Mouse (Mus musculus) cortical plate, adult 2 months (tissue): Measurements from ENCODE around the gene Coro2b. TPM values are rescaled to one million over a fixed set of nuclear protein-coding genes. Genes with fewer than 3 reads are reported as not detected.
"Not testable (repeated sequence)": the region's sequence is repeated elsewhere in the genome, so short reads cannot be mapped to it uniquely, and the experiment has no call there.

ENCODE experiments used
- H3K27ac ChIP-seq: fragments of 200-500 bp; 2 replicates; pipeline ENCODE4 v1.5.1; 2012; ENCODE audit warnings: low read length, control low read depth, inconsistent platforms; ENCODE audit not compliant: insufficient read depth
- H3K4me1 ChIP-seq: fragments of 200-500 bp; 2 replicates; pipeline ENCODE4 v1.6.1; 2011; ENCODE audit warnings: low read length; ENCODE audit not compliant: control insufficient read depth, insufficient read depth
- H3K4me3 ChIP-seq: fragments of 200-500 bp; 2 replicates; pipeline ENCODE4 v1.5.1; 2011; ENCODE audit warnings: mild to moderate bottlenecking, low read length, control low read depth; ENCODE audit not compliant: insufficient read depth
- CTCF ChIP-seq: fragments of 200-500 bp; IDR thresholded peaks from 2 replicates; pipeline ENCODE4 v1.5.1; 2011; ENCODE audit warnings: mild to moderate bottlenecking, control low read depth, low read length; ENCODE audit not compliant: insufficient read depth; ENCODE audit errors: extremely low read depth
- POLR2A ChIP-seq: fragments of 200-500 bp; IDR thresholded peaks from 2 replicates; pipeline ENCODE4 v1.6.1; 2011; ENCODE audit warnings: mild to moderate bottlenecking, low read length, control low read depth; ENCODE audit not compliant: insufficient read depth; ENCODE audit errors: extremely low read depth
- polyA plus RNA-seq: library from polyadenylated mRNA; depleted of rRNA; stranded (reverse); fragments of >200 nt; gene quantifications from 2 replicates; pipeline ENCODE4 v1.2.3, GENCODE M21; 2012

Gene Coro2b
- polyA plus RNA-seq, 1 experiment, result 130 TPM

DNA sequence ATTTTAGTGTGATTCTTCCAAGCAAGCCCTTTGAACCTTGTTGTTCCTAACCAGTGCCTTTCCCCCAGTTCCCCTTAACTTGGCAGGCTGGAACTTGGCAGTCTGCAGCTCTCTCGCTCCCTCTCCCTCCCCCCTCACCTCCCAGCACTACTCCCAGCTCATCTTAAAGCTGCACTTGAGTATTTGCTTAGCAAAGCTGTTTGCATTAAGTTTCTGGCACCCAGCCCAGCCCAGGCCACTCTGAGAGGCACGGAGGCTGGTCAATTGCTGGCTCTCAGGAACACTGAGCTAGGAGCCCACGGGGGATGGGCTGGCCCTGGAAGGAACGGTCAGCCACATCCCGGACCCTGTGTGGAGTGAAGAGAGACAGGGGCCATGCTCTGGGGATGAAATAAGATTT lies 80.8 kb downstream of the Coro2b start:
- Histone ChIP-seq H3K4me1 (peaks cover 12% of the 10 kb centered on the region), H3K27ac (no peak overlapping the region), H3K4me3 (no peak overlapping the region)
- TF ChIP-seq CTCF, result no peak
- no peak for TF ChIP-seq POLR2A

DNA sequence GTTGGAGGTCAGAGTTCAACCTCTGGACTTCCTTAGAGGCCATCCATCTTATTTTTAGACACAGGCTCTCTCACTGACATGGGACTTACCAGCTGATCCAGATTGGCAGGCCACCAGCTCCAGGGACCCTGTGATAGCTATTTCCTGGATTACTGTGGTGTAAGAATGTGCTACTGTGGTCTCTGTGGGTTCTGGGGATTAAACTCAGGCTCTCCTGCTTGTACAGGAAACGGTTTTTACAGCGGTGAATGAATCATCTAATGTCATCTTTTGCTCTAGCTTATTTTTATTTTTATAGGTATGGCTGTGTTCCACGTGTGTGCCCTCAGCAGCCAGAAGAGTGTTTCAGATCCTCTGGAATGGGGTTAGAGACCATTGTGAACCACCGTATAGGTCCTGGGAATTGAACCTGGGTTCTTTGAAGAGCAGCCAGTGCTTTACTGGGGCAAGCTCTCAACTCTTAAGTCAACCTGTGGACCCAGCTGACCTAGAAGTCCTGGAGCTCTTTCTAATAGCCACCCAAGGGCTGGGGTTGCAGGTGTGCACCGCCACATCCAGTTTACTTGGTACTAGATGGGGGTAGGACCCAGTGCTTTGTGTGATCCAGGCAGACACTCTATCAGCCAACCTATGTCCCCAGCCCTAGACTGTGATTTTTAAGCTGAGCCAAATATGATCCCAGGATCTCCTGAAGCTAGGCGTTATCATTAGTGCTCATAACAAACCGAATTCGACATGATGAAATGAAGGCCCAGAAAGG lies 81.5 kb downstream of the Coro2b start:
- Histone ChIP-seq H3K4me1 (peaks cover 12% of the 10 kb centered on the region), H3K27ac (no peak overlapping the region), H3K4me3 (no peak overlapping the region)
- TF ChIP-seq POLR2A (no peak), CTCF (no peak)

DNA sequence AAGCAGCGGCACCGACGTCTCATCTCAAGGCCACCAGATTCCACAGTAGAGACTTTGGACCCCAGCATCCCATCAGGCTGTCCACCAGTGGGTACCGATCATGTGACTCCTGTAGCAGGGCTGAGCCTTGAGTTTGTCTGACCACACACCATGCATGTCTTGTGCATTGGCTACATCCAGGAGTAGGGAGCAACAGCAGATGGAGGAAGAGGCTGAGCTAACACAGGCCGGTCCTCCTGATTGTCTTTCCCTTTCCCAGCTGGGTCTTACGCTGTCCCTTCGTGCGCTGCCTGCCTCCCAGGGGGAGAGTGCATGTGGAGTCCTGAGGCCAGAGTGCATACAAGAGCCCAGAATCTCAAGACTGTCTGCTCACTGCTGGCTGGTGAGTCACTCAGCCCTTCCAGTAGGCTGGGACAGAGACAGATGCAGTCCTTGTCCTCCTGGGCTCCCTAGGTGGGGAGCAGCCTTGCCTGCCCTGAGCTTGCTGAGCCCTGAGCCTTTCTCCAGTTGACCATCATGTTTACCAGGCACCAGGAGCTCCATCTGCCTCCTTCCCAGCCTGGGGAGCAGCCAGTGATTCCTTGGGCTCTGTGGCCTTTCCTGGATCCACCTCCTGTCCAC lies 84.4 kb downstream of the Coro2b start:
- Histone ChIP-seq H3K27ac (peak overlapping the region; percentile 67), H3K4me1 (peaks cover 12% of the 10 kb centered on the region), H3K4me3 (no peak overlapping the region)
- no peak for TF ChIP-seq CTCF
- no peak for TF ChIP-seq POLR2A

DNA sequence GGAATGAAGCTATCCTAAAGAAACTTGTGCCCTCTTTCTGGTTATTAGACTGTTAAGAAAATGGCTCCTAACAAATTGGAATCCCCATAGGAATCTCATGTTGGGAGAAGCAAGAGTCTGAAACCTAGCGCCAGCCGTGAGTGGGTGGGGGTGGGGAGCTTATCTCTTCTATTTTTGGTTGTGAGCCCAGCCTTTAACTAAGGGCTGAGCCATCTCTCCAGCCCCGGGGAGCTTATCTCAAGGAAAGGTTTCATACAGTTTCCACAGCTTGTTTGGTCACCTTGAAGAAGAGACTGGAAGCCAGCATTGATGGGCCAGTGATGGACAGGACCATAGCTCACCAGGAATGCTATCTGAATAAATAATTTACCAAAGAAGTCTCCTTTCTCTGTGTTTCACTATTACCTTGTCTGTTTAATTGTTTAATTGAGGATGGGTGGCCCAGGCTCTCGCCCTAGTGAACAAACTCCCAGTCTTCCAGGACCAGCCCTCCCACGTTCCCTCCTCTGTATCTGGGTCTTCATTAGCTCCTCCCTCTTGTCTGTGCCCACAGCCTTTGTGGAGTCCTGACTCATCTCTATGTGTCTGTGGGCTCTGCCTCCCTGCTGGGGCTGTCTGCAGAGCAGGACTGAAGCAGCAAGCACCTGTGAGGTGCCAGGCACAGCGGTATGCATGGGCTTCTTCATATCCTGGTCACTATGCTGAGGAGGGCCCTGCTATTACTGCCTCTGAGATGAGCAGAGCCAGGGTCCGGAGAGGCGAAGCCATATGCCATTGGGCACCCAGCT lies 85.1 kb downstream of the Coro2b start:
- peaks cover 12% of the 10 kb centered on the region for H3K4me1 ChIP-seq
- TF ChIP-seq CTCF, result no peak
- TF ChIP-seq POLR2A, result peak; percentile 47; the same call in 1 of the 2 replicates
- no peak overlapping the region for H3K4me3 ChIP-seq
- H3K27ac ChIP-seq, result peak overlapping the region; percentile 67

DNA sequence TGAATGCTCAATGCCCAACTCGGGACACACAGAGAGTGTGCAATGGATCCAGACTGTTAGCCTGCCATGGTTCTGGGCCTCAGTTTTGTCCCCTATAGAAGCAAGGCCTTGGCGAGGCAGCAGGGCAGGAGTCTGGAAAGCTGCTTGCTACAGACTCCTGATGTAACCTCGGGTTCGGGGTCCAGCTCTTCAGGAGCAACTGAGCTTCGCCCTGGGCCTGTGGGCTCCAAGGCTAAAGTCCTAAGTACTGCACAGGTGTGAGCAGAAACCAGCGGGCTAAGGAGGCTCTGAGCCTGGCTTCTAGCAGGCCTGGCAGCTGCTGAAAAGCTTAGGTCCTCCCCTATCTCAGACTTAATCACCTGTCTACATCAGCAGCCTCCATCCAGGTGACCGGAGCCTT lies 86.0 kb downstream of the Coro2b start:
- TF ChIP-seq CTCF (no peak), POLR2A (no peak)
- Histone ChIP-seq H3K4me1 (peaks cover 10% of the 10 kb centered on the region), H3K27ac (no peak overlapping the region), H3K4me3 (no peak overlapping the region)

DNA sequence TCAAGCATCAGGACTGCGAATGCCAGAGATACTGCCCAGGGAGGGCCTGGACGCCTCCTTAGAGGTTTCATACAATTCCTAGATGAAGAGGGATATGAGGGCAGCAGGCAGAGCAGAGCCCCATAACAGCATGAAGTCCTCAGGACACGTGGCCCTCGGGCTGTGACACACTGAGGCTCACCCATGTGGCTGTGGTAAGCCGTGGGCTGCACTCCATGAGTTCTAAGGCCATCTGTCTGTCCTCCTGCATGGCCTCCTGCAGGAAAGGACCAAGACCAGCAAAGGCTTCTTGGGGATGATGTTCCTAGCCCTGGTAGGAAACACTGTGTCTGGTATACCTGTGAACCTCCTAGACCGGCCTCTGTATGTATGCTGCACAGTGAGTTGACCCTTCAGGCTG lies 86.5 kb downstream of the Coro2b start:
- TF ChIP-seq POLR2A, result no peak
- no peak for TF ChIP-seq CTCF
- no peak overlapping the region for H3K27ac ChIP-seq
- no peak overlapping the region for H3K4me3 ChIP-seq
- H3K4me1 ChIP-seq, result peaks cover 10% of the 10 kb centered on the region

DNA sequence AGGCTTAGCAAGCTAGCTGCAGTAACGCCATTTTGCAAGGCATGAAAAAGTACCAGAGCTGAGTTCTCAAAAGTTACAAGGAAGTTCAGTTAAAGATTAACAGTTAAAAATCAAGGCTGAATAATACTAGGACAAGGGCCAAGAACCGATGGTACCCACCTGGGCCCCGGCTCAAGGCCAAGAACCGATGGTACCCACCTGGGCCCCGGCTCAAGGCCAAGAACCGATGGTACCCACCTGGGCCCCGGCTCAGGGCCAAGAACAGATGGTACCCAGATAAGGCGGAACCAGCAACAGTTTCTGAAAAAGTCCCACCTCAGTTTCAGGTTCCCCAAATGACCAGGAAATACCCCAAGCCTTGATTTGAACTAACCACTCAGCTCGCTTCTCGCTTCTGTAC lies 89.5 kb downstream of the Coro2b start:
- H3K4me1 ChIP-seq, H3K4me3 ChIP-seq, H3K27ac ChIP-seq: not testable (repeated sequence)

DNA sequence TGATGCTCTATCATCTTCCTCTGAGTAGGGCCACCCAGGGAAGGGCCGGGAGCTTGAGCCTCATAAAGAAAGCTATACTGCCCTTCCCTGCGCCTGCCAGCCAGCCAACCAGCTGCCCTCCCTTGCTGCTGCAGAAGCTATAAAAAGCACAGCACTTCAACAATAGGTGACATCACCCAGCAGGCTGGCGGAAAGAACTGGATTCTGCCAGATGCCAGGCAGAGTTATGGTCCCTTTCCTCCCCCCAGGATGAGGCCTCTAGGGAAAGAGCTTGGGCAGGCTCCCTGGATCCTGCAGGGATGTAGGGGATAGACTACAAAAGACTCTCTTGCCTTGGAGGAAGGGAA lies 98.1 kb downstream of the Coro2b start:
- Histone ChIP-seq H3K27ac (peak overlapping the region; percentile 67), H3K4me3 (no peak overlapping the region), H3K4me1 (peaks cover 10% of the 10 kb centered on the region)
- TF ChIP-seq POLR2A (0 out of 2 replicates have a peak, but pooled peaks have one; percentile 34), CTCF (no peak)

DNA sequence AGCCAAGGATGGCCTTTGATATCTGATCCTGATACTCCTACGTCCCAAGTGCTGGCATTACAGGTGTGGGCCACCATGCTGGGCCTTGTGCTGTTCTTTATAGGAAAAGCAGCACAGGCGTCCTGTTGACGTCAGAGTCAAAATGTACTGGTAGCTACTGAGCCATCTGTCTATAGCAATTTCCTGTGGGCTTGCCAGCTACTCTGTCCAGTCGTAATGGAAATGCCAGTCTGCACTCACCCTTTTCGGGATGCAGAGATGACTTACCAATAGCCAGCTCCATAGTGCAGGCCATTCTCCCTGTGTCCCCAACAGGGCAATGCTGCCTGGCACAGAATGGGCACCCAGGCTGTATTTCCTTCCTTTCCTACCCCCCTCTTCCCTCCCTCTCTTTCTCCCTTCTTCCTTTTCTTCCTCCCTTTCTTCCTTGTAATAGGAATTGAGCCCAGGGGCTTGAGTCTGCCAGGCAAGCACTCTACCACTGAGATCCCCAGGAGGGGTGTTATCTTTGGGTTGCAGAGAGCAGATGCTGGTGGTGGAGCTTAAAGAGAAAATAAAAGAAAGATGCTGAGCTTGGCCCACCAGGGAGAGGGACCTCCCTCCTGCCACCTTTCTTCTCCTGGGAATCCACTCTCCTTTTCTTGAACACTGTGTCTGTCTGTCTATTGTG lies 98.6 kb downstream of the Coro2b start:
- TF ChIP-seq POLR2A (no peak), CTCF (no peak)
- Histone ChIP-seq H3K27ac (peak overlapping the region; percentile 67), H3K4me1 (peaks cover 10% of the 10 kb centered on the region), H3K4me3 (no peak overlapping the region)
